Mouse (Mus musculus) limb, embryonic 10.5 days (tissue): ENCODE measurements around the gene Camk2b. TPM values are rescaled to one million over a fixed set of nuclear protein-coding genes. Genes with fewer than 3 reads are reported as not detected.
"Not testable (repeated sequence)": the region's sequence is repeated elsewhere in the genome, so short reads cannot be mapped to it uniquely, and the experiment has no call there.

Experiments
- DNase-seq: peaks from one replicate; pipeline ENCODE4 v3.0.0-alpha.2; 2017; ENCODE audit warnings: low spot score
- H3K27ac ChIP-seq: fragments of 300-500 bp; sonication (generic); 2 replicates; pipeline ENCODE4 v1.5.1; 2016; ENCODE audit warnings: mild to moderate bottlenecking
- H3K27me3 ChIP-seq: fragments of 300-500 bp; sonication (generic); 2 replicates; pipeline ENCODE4 v1.6.1; 2016; ENCODE audit warnings: low read depth, mild to moderate bottlenecking; ENCODE audit not compliant: poor library complexity, severe bottlenecking
- H3K36me3 ChIP-seq: fragments of 300-500 bp; sonication (generic); 2 replicates; pipeline ENCODE4 v1.6.1; 2016; ENCODE audit warnings: mild to moderate bottlenecking, moderate library complexity
- H3K4me1 ChIP-seq: fragments of 300-500 bp; sonication (generic); 2 replicates; pipeline ENCODE4 v1.6.1; 2016
- H3K4me3 ChIP-seq: fragments of 300-500 bp; sonication (generic); 2 replicates; pipeline ENCODE4 v1.5.1; 2016; ENCODE audit warnings: mild to moderate bottlenecking, moderate library complexity
- H3K9me3 ChIP-seq: fragments of 300-500 bp; sonication (generic); replicated peaks from 2 replicates; pipeline ENCODE4 v1.6.1; 2016; ENCODE audit warnings: mild to moderate bottlenecking
- WGBS: fragments of 180-500 bp; shearing (Covaris S2); methylation state at CpG from one replicate; pipeline ENCODE4 v1.1.7; 2016; 5-methylcytosine and 5-hydroxymethylcytosine counted together
- polyA plus RNA-seq: library from polyadenylated mRNA; unstranded; fragments of >200 nt; fragmentation: Nextera tagmentation; extraction: Ambion mirVana; gene quantifications from 2 replicates; pipeline ENCODE4 v1.2.1, GENCODE M21; 2016

Gene Camk2b
- polyA plus RNA-seq, 1 experiment from 2014 or later, result 0.68 TPM

DNA sequence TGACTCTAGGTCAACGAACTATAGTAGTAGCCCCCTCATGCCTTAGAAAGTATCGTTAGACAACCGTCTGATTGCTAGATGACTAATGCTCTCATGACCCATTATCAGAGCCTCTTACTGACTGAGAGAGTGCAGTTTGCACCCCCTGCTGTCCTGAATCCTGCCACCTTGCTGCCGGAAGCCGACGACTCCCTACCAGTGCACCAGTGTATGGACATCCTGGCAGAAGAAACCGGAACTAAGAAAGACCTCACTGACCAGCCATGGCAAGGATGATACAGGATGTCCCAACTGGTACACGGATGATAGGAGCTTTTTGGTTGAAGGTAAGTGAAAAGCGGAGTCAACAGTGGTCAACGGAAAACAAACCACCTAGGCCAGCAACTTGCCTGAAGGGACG lies 131.6 kb downstream of the Camk2b start:
- not testable (repeated sequence) for H3K4me3 ChIP-seq, H3K27ac ChIP-seq, H3K36me3 ChIP-seq, H3K4me1 ChIP-seq, H3K9me3 ChIP-seq, H3K27me3 ChIP-seq, DNase-seq
- WGBS, result 95% methylated on average over 11 of the region's 11 CpGs

GRCm38 (mm10) chr11:5931947-5932346 lies 134.2 kb downstream of the Camk2b start:
- H3K27me3 ChIP-seq, H3K9me3 ChIP-seq, H3K36me3 ChIP-seq, H3K27ac ChIP-seq, H3K4me1 ChIP-seq, H3K4me3 ChIP-seq: not testable (repeated sequence)
- DNase-seq, result peak; percentile 32
- 90% methylated on average over 6 of the region's 6 CpGs for WGBS

GRCm38 (mm10) chr11:5930578-5930977 lies 135.6 kb downstream of the Camk2b start:
- no peaks in the 10 kb centered on the region for H3K4me1 ChIP-seq
- DNase-seq, result peak; percentile 12
- WGBS, result 79% methylated on average over 1 of the region's 1 CpGs
- H3K27me3 ChIP-seq, result no peaks in the 10 kb centered on the region
- no peak overlapping the region for H3K4me3 ChIP-seq
- H3K36me3 ChIP-seq, result no peaks in the 10 kb centered on the region
- H3K9me3 ChIP-seq, result no peaks in the 10 kb centered on the region
- H3K27ac ChIP-seq, result no peak overlapping the region

DNA sequence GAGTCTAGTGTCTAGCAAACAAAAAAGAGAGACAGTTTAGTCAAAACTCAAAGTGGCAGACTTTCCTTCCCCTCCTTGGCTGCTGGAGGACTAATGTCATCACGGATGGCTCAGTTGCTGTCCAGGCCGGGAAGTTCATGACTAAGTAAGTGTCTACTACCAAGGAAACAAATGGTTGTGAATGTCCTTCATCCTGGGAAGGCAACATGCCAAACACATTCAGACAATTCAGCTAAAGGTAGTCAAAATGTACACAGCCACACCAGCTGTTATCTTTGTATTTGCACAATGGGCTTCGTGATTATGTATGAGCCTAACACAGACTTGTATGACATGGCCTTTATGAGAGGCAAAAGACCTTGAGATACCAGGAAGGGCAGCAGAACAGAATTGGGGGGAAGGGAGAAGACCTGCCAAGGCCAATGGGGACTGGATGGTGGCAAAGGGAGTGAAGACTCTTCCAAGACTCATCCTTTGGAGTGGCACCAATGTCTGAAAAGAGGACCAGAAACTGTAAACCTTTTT lies 139.4 kb downstream of the Camk2b start:
- no peak overlapping the region for H3K27ac ChIP-seq
- WGBS, result 89% methylated on average over 3 of the region's 3 CpGs
- H3K36me3 ChIP-seq, result no peaks in the 10 kb centered on the region
- H3K9me3 ChIP-seq, result no peaks in the 10 kb centered on the region
- no peak overlapping the region for H3K4me3 ChIP-seq
- H3K4me1 ChIP-seq, result no peaks in the 10 kb centered on the region
- DNase-seq, result no peak
- H3K27me3 ChIP-seq, result no peaks in the 10 kb centered on the region

GRCm38 (mm10) chr11:5924699-5925098 lies 141.5 kb downstream of the Camk2b start:
- no peak for DNase-seq
- Histone ChIP-seq H3K36me3 (no peaks in the 10 kb centered on the region), H3K4me3 (no peak overlapping the region), H3K27ac (no peak overlapping the region), H3K4me1 (peaks cover 5% of the 10 kb centered on the region; the same call in 1 of the 2 replicates), H3K9me3 (no peaks in the 10 kb centered on the region), H3K27me3 (no peaks in the 10 kb centered on the region)
- 60% methylated on average over 8 of the region's 8 CpGs for WGBS

DNA sequence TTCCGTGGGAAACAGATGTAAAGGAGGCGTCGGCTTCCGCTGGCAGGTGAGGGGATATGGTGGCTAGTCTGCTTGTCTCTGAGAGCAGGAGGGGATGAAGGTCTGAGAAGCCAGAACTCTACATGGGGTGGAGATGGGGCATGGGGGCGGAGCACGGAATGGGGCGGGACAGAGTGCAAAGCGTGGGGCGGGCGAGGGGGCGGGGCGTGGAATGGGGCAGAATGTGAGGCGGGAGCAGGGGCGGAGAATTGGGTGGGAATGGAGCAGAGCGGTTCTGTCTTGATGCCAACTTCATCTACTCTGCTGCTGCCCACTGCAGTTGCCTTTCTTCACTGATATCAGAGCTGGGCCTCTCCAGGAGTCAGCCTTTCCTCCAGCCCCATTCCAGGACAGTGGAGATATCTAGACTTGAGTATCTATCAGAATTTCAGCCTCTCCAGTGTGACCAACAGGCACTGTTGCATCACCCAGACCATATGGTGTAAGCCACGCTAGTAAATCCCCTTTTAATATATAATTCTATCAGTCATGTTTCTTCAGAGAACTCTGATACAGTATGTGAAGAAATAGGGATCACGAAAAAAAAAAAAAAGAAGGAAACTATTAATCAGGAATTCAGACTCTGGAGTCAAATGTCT lies 145.7 kb downstream of the Camk2b start:
- Histone ChIP-seq H3K4me3 (0 out of 2 replicates have a peak overlapping the region, but pooled peaks have one; percentile 11), H3K27ac (no peak overlapping the region), H3K9me3 (no peaks in the 10 kb centered on the region), H3K4me1 (peaks cover 9% of the 10 kb centered on the region), H3K27me3 (0 out of 2 replicates have a peak, but pooled peaks cover 6% of the 10 kb centered on the region), H3K36me3 (no peaks in the 10 kb centered on the region)
- no peak for DNase-seq
- WGBS, result 26% methylated on average over 17 of the region's 17 CpGs

Other genes with a start within 250 kb of the Camk2b start
- 7.1 and 10.3 TPM in 2 replicates for gene Polm, start 228.3 kb downstream of the Camk2b start, polyA plus RNA-seq
- gene Aebp1, start 204.4 kb downstream of the Camk2b start, polyA plus RNA-seq, result 8.2 TPM in 2 replicates
- gene Pold2, start 188.1 kb downstream of the Camk2b start, polyA plus RNA-seq, result 165 and 175 TPM in 2 replicates
- gene Myl7, start 167.6 kb downstream of the Camk2b start, polyA plus RNA-seq, result 6.8 and 8.0 TPM in 2 replicates
- 0.55 and 1.3 TPM in 2 replicates for gene Gck, start 116.3 kb downstream of the Camk2b start, polyA plus RNA-seq
- 55.5 and 65.5 TPM in 2 replicates for gene Ykt6, start 110.7 kb downstream of the Camk2b start, polyA plus RNA-seq
- gene A730071L15Rik, start 133.7 kb upstream of the Camk2b start, polyA plus RNA-seq, result 0.29 and 0.53 TPM in 2 replicates
- 52.2 and 55.3 TPM in 2 replicates for gene Nudcd3, start 134.1 kb upstream of the Camk2b start, polyA plus RNA-seq
- 0.03 TPM in 1 of 2 replicates, not detected in the other for gene Npc1l1, start 163.8 kb upstream of the Camk2b start, polyA plus RNA-seq
- gene Ddx56, start 201.4 kb upstream of the Camk2b start, polyA plus RNA-seq, result 133 and 154 TPM in 2 replicates
- 100.0 and 105 TPM in 2 replicates for gene Tmed4, start 208.5 kb upstream of the Camk2b start, polyA plus RNA-seq
- gene Ogdh, start 225.3 kb upstream of the Camk2b start, polyA plus RNA-seq, result 115 and 122 TPM in 2 replicates